Mouse (Mus musculus): ENCODE results near the gene Acsm3.

GRCm38 (mm10) chr7:119808723-119809122 is 48.0 kb downstream of the Acsm3 start:
- TF ChIP-seq CTCF (IDR thresholded peaks at IDR 0.05; ENCODE audit: low read depth, low read length), result no peak
- TF ChIP-seq POLR2A (IDR thresholded peaks at IDR 0.05; ENCODE audit: insufficient read depth, low read length), result no peak

All from ES-Bruce4 (cell line).